Mouse (Mus musculus) right cerebral cortex, postnatal 36 days (tissue): ENCODE data around the gene Eftud2.

Experiments
- DNase-seq, 2 experiments: peaks; one replicate each; pipeline ENCODE4 v3.0.0; 2022; ENCODE audit warnings: low spot score in 2 of 2, mixed read lengths in 1 of 2

The Eftud2 gene

GRCm38 (mm10) chr11:102879558-102879957, 1.2 kb downstream of the Eftud2 start:
- DNase-seq, result no peak

- peak; percentile 72 to 88 for DNase-seq
Measured at GRCm38 (mm10) chr11:102874801-102875334, 5.9 kb downstream of the Eftud2 start.

- DNase-seq, result peak in 1 of 2 experiments; percentile 44
Measured at GRCm38 (mm10) chr11:102864272-102864671, 16.5 kb downstream of the Eftud2 start.

- peak; percentile 43 to 62 for DNase-seq
Measured at GRCm38 (mm10) chr11:102859933-102860332, 20.9 kb downstream of the Eftud2 start.

DNA sequence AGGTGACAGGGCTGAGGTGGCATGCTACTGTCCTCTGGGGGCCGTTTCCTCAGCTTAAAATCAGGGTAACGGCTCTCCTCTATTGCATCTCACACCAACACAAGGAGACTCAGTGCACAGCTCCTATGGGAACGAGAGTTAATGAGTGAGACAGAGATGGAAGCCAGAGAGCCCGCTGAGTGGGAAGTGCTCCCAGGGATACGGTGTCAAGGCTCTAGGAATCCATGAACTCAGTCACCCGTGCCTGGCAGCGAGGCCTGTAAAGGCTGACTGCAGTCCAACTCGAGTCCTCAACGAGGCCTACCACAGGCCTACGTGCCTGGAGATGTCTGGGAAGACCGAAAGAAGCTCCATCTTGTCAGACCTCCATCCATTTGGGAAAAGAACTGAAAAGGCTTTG, 21.8 kb downstream of the Eftud2 start:
- no peak for DNase-seq

GRCm38 (mm10) chr11:102855941-102856340, 24.8 kb downstream of the Eftud2 start:
- DNase-seq, result no peak

DNA sequence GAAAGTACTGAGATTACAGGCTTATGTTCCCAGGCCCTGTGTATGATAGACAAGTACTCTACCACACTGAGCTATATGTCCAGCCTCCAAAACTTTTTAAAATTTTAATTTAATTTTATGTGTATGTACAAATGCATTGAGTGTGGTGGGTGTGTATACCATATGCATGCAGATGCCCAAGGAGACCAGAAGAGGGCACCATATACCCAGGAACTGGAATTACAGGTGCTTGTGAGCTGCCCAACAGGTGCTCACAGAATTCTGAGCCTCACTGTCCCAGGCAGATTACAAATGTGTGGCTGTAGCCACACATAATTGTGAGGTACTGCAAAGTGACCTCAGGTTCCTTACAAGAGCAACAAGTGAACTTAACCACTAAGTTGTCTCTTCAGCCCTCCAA, 27.0 kb downstream of the Eftud2 start:
- DNase-seq, result no peak

GRCm38 (mm10) chr11:102851883-102852282, 28.9 kb downstream of the Eftud2 start:
- DNase-seq, result no peak

GRCm38 (mm10) chr11:102845926-102846325, 34.9 kb downstream of the Eftud2 start:
- DNase-seq, result no peak

GRCm38 (mm10) chr11:102838616-102839150, 42.1 kb downstream of the Eftud2 start:
- DNase-seq, result no peak

- DNase-seq, result no peak
Measured at GRCm38 (mm10) chr11:102838126-102838525, 42.7 kb downstream of the Eftud2 start.

DNA sequence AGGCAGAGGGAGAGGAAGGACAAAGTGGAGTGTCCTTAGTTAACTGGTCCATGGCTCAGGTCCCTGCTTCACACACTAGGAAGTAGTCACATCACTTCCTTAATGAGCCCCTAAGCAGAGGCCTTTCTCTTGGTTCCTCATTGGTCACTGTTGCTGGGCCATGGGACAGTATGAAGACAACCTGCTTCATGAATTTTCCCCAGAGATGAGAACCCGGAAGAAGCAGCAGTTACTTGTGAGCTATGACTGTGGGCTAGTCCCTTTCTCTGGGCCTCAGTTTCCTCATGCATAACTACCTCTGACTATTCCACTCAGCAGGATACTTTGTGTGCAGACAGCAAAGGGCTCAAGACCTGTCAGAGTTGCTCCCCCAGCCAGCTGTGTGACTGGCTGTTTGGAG, 43.4 kb downstream of the Eftud2 start:
- DNase-seq, result no peak

- DNase-seq, result no peak
Measured at GRCm38 (mm10) chr11:102836146-102836545, 44.6 kb downstream of the Eftud2 start.

GRCm38 (mm10) chr11:102835549-102835948, 45.2 kb downstream of the Eftud2 start, which contains the start of gene Higd1b:
Higd1b (plus strand) TSS chr11:102835849.
- DNase-seq, result no peak

DNA sequence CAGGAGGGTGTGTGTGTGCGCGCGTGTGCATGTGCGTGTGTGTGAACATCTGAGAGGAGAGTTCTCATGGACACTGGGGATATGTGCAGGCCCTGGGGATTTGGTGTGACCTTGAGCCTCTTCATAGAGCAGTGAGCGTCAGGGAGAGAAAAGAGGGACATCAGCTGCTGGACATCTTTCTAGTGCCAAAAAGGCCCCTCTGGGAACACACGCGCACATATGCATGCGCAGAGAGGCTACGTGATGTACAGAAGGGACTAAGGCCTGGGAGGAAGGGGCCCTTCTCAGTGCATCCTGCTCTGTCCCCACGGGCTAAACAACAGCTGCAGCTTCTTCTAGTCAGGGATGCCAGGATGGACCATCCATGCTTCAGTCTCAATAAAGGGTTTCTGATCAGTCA, 46.6 kb downstream of the Eftud2 start:
- DNase-seq, result no peak

- DNase-seq, result no peak
Measured at GRCm38 (mm10) chr11:102832700-102833297, 48.0 kb downstream of the Eftud2 start.

DNA sequence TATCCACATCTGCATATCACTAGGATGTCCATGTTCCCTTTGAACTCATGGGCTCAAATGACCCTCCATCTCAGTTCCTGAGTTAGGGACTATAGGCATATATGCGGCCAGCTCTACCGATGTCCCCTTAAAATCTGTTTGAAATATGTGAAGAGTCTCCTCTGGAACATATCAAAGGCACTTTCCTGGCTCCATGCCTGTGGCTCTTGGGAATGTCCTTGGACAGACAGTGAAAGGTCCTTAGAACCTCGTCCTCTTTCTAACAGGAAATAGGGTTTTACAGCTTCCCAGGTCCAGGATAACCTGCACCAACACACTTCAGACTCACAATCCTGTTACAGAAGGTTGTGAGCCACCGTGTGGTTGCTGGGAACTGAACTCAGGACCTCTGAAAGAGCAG, 50.5 kb downstream of the Eftud2 start:
- no peak for DNase-seq

GRCm38 (mm10) chr11:102827097-102827496, 53.7 kb downstream of the Eftud2 start:
- no peak for DNase-seq

- DNase-seq, result no peak
Measured at GRCm38 (mm10) chr11:102826476-102826875, 54.3 kb downstream of the Eftud2 start.

DNA sequence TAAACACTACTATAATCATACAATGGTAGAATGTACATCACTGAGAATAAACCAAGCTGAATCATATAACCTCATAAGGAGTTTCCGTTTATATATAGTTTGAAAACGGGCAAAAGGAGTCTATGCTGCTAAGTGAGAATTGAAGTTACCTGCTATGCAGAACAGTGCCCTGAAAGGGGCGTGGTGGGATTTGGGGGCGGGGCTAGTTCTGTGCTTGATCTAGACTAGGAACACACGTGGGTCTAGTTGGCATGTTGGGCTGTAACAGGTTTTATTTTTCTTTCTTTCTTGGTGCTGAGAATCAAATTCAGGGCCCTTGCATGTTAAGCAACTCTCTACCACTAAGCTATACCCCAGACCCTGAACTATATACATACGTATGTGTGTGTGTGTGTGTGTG, 59.6 kb downstream of the Eftud2 start:
- no peak for DNase-seq

DNA sequence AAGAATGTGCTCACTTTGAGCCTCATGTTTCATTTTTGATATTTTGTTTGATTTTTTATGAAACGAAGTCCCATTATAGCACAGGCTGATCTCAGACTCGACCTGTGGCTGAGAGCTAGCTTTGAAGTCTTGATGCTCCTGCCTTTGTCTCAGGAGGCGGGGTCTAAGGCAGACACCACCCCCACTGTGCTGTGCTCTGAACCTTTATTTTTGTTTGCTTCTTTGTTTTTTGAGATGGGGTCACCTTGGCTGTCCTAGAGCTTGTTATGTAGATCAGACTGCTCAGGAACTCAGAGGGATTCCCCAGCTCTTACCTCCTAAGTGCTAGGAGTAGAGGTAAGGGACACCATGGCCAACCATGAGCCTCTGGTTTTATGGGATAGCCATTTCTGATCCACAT, 60.4 kb downstream of the Eftud2 start:
- DNase-seq, result no peak

- DNase-seq, result no peak
Measured at GRCm38 (mm10) chr11:102819783-102820385, 60.9 kb downstream of the Eftud2 start.
